Mouse (Mus musculus): ENCODE measurements around the gene Dlgap3. TPM values are rescaled to one million over a fixed set of nuclear protein-coding genes. Genes with fewer than 3 reads are reported as not detected.
A peak's percentile ranks its signal among the peaks of the same experiment; 100 is the strongest.

The Dlgap3 gene
- total RNA-seq, 1 experiment from 2014 or later = not detected

DNA sequence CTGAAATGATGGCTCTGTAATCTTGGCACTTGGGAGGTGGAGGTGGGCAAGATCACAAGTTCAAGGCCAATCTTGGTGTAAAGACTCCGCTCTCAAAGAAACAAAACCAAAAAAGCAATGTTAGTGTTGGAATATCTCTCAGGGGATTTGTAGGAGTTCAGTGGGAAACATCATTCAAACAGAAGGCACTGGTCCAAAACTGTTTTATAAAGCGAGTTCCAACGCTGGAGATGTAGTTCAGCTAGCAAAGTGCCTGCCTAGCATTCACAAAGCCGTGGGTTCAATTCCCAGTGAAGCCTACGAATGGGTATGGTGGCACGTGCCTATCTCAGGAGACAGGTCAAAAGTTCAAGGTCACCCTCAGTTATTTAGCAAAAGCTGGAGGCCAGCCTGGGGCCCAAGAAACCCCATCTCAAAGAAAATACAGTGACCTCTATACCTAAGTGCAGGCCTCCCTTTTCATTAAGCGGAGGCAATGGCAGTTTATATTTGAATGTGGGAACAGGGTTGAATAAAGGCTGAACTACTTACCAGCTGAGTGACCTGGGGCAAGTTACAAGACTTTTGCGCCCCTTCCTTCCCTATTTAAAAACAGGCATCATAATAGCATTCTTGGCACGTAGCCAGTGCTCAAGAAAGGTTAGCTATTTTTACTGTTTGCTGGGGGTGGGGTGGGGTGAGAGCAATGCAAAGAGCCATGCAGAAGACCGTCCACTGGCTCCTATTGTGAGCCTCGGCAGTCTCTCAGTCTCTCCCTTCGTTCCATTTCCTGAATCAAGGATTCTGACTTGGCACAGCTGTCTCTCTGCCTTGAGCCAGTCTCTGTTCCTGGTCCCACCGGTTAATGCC is 32.0 kb downstream of the Dlgap3 start:
- ATAC-seq (replicated peaks; ENCODE audit: insufficient number of reproducible peaks, low FRiP score, low TSS enrichment, poor library complexity, severe bottlenecking) = no peak

DNA sequence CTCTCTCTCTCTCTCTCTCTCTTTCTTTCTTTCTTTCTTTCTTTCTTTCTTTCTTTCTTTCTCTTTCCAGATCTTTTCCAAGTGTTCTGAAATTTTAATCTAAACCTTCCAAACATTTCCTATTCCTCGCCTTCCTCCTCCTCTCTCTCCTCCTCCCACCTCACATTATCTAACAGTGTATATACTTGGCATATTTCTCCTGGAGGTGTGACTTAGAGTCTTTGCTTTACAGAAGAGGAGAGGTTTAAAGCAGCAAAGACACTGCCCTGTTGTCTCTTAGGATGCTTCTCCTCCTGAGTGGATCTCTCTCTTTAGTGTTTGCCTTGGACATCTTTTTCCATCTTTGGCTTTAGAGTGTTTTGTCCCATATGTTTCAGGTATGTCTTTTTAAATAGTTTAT is 34.1 kb downstream of the Dlgap3 start:
- no peak for ATAC-seq (replicated peaks; ENCODE audit: insufficient number of reproducible peaks, low FRiP score, low TSS enrichment, poor library complexity, severe bottlenecking)

DNA sequence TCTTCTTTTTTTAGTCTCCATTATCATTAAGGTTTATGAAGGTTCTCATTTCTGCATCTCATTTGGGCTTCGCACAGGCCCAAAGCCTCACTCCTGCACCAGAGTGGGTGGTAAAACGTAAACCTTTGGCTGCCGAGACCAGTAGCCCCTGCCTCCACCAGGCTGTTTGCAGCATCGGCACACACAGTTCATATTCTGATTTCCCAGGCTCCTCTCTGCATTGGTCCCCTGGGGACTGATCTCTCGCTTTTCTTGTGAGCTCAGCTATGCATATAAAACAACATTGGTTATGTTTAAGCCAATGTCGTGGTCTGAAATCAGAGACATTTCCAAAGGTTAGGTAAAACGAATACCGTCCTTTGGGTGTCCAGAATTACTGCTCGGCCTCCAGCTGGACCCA is 42.3 kb downstream of the Dlgap3 start:
- no peak for ATAC-seq (replicated peaks; ENCODE audit: insufficient number of reproducible peaks, low FRiP score, low TSS enrichment, poor library complexity, severe bottlenecking)

DNA sequence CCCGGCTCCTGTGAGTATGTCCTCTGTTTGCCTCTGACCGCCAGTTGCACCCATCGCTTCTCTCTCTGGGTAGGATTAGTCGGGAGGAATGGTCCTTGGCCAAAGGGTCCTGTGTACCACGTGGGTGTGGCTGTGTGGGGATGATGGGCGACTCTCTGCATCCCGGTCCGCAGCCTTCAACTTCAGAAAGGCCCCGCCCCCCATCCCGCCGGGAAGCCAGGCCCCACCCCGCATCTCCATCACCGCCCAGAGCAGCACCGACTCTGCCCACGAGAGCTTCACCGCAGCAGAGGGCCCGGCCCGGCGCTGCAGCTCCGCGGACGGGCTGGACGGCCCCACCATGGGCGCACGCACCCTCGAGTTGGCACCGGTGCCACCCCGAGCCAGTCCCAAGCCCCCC is 45.5 kb downstream of the Dlgap3 start:
- no peak for ATAC-seq (replicated peaks; ENCODE audit: insufficient number of reproducible peaks, low FRiP score, low TSS enrichment, poor library complexity, severe bottlenecking)

DNA sequence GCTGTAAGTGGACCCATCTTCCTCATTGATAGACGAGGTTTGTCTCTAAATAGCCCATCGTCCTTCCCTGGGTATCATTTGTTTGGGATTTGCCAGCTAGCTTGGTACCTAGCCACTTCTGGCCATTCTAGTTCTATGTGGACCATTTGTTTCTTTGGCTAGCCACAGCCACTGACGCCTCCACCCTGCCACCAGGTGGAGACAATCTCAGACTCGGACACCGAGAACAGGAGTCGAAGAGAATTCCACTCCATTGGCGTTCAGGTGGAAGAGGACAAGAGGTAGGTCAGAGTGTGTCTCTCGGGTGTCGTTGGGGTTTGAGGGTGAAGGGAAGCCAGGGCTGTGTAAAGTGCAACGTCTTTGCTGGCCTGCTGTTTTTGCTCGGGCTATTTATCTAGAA is 46.1 kb downstream of the Dlgap3 start:
- no peak for ATAC-seq (replicated peaks; ENCODE audit: insufficient number of reproducible peaks, low FRiP score, low TSS enrichment, poor library complexity, severe bottlenecking)

DNA sequence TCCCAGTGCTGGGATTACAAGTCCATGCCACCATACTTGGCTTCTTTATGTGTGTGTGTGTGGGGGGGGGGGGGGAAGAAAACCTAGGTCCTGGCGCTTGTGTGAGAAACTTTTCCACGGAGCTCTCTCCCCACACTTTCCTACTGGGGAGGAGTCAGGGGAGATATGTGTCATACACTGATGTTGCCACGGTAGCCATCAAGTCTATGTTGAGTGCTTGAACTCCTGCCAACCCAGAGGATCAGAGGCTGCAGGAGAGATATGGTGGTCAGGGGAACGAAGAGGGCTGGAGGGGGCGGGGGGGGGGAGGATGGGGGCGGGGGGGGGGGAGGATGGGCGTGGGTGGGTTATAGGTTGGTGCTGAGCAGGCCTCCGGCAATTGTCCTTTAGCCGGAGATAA is 46.8 kb downstream of the Dlgap3 start:
- no peak for ATAC-seq (replicated peaks; ENCODE audit: insufficient number of reproducible peaks, low FRiP score, low TSS enrichment, poor library complexity, severe bottlenecking)

DNA sequence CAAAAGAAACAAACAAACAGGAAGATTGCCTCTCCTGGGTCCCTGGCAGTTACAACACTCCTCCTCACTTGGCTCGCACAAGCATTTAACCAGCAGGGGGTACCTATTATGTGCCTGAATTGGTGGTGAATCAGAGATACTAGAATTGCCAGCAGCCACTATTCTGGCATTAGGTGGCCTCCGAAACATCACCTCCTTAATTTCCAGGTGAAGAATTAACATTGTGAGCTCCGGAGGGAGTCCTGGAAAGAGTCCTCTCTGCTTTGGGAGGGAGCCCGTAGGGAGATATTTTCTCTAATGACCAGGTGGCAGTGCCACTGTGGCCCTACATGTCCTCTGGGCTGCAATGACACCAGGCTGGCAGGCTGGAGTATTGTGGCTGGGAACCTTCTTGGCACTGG is 47.2 kb downstream of the Dlgap3 start:
- no peak for ATAC-seq (replicated peaks; ENCODE audit: insufficient number of reproducible peaks, low FRiP score, low TSS enrichment, poor library complexity, severe bottlenecking)

DNA sequence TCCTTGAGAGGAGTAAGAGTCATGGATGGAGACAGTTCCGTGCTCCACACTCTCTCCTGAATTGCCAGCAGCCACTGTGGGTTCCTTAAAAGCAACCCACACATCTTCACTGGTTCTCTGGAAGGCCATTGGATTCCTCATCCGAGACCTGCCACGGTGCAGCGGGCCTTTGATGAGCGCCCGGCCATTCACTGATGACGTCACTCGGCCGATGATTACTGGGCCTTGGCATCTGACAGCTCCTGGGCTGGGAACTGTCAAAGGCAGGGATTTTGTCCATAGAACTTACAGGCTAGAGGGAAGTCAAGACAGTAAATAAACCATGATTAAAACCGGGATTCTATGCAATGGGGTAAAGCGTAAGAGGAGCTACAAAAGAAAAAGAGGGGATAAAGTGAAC is 48.0 kb downstream of the Dlgap3 start:
- no peak for ATAC-seq (replicated peaks; ENCODE audit: insufficient number of reproducible peaks, low FRiP score, low TSS enrichment, poor library complexity, severe bottlenecking)

DNA sequence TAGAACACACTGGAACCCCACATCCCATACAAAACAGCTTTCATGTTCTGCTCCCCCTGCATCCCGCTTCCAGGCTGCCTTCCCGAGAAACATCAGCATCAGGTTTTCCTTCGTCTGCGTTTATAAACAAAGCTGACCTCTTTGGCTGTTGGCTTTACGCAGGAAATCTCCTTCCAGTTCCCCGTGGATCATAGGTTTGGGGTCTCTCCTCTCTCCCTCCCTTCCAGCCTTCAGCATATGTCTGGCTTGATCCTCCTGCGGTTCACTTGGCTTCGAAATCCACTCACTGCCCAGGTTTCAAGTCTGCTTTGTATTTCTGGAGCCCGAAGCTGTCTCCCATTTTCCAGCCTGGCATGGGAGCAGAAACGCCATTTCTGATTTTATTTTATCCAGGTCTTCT is 54.3 kb downstream of the Dlgap3 start:
- ATAC-seq (replicated peaks; ENCODE audit: insufficient number of reproducible peaks, low FRiP score, low TSS enrichment, poor library complexity, severe bottlenecking) = no peak

DNA sequence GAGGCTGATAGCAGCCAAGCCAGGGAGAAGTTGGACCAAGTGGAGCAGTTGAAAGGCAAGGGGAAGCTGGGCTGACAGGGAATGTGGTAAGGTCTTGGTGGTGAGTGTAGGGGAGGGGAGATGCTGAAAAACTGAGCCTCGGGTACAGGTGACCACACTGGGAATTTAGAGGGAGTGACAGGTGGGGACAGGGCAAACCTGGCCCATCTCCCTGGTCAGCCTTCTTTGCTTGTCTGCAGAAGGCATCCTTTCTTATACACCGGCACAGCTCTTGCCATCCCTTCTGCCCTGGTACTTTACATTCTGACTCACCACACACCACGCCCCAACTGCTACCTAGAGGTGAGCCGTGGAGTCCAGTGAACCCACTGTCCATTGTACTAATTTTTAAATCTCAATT is 54.8 kb downstream of the Dlgap3 start:
- ATAC-seq (replicated peaks; ENCODE audit: insufficient number of reproducible peaks, low FRiP score, low TSS enrichment, poor library complexity, severe bottlenecking) = no peak

DNA sequence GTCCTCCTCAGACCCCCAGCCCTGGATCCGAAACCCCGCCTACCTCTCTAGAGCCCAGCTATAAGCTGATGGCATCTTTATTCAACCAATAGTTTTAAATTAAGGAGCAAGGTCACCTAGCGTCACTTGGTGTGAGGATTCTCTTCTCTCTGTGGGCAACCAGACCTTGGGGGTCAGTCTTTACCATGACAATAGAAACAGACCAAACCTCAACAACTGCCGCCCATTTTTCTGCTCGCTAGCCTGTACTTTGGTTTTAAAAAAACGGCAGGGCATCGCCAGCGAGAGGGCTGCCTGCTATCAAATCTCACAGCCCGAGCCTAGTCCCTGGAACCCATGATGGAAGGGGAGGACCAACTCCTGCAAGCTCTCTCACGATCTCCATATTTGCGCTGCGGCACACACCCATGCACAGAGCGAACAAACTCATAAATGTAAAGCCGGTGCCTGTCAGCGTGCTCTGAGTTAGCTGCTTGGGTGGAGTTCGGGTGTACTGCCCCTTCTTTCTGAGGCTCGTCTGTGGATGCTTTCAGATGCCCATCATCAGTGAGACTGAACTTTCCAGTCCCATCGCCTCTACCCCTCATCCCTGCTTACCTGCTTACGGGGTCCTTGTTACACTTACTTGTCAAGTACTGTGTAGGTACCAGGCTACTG is 55.6 kb downstream of the Dlgap3 start:
- ATAC-seq (replicated peaks; ENCODE audit: insufficient number of reproducible peaks, low FRiP score, low TSS enrichment, poor library complexity, severe bottlenecking) = no peak

DNA sequence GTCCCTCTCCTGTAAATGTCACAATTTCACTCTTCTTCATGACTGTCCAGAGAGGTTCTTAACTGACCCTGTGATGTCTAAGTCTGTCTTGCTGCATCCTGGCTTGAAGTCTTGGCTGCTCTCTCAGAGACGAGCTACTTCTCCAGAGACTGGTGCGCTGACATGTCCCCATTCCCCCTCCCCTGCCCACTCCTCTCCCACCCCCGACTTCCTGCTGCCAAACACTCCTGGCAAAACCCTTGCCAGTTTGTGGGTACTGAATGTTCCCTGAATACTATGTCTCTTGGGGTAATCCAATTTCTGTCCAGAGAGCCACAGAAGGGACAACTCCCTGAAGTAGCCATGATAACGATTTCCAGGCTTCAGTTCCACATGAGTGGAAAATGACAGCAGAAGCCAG is 57.1 kb downstream of the Dlgap3 start:
- ATAC-seq (replicated peaks; ENCODE audit: insufficient number of reproducible peaks, low FRiP score, low TSS enrichment, poor library complexity, severe bottlenecking) = no peak

DNA sequence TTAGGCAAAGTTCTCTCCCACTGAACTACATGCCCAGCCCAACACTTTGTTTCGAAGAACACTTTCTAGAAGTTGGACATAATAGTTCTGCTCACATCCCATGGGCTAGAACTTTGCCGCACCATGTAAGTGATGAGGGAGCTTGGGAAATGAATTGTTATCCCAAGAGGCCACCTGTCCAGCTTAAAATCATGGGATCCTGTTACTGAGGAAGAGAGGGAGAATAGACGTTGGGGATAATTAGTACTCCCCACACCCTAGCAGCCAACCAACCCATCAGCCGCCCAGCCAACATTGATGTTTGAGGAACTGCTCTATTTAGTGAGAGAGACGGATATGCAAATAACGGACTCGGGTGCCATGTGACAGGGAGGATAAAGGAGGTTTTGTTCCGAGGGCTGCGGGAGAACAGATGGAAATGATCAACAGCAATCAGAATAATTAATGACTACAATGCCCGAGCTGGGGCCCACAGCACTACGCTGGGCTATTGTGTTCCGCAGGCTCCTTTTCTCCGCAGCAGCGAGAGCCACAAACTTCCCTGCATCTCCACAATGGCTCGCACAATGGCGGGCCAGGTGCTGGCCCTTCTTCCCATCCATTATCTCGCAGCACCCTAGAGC is 58.2 kb downstream of the Dlgap3 start:
- no peak for ATAC-seq (replicated peaks; ENCODE audit: insufficient number of reproducible peaks, low FRiP score, low TSS enrichment, poor library complexity, severe bottlenecking)

DNA sequence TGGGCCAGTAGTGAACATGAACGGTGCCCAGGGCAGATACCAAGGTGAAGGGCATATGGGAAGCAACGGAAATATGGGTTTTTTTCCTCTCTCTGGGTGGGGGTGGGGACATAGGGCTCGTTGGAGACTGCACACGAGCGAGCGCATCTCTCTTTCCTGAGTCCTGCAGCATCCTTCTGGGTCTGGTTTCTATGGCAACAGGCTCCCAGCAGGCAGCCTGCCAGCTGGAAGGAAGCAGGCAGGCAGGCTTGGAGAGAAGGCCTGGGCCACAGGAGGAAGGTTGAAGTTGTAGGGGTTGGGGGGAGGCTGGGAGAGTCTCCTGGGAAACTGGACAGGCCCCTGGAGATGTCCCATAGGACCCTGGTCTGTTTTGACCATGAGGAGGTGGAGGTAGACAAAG is 63.0 kb downstream of the Dlgap3 start:
- ATAC-seq (replicated peaks; ENCODE audit: insufficient number of reproducible peaks, low FRiP score, low TSS enrichment, poor library complexity, severe bottlenecking) = no peak

DNA sequence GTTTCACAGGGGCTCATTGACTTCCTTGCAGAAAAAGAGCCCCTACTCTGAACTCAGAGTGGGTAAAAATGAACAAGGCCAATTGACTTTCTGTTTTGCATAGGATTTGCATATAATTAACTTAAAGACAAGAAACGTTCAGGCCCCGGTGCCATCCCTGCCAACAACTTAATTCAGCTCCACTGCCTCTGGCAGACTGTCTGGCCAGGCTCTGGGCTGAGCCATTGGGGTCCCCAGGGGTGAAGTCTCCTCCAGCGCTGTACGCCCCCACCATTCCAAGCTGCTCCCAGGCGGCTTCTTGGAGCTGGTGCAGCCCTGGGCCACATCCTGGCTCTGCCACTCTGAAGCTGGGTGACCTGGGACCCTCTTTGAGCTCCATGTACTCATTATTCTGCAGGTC is 63.5 kb downstream of the Dlgap3 start:
- ATAC-seq (replicated peaks; ENCODE audit: insufficient number of reproducible peaks, low FRiP score, low TSS enrichment, poor library complexity, severe bottlenecking) = no peak

DNA sequence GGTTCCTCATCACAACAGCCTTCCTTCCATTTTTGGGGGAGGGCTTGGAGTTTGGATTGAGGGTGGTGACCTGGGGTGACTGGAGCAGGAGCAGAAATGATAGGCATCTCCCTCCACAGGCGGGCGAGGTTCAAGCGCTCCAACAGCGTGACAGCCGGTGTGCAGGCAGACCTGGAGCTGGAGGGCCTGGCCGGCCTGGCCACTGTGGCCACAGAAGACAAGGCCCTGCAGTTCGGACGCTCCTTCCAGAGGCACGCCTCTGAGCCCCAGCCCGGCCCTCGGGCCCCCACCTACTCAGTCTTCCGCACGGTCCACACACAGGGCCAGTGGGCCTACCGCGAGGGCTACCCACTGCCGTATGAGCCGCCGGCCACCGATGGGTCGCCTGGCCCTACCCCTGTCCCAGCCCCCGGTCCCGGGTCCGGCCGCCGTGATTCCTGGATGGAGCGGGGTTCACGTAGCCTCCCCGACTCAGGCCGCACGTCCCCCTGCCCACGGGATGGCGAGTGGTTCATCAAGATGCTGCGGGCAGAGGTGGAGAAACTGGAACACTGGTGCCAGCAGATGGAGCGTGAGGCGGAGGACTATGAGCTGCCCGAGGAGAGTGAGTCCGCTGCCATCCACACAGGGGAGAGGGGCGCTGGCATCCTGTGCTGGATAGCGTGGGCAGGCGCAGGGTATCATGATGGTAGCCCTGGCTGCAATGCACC is 64.6 kb downstream of the Dlgap3 start:
- ATAC-seq (replicated peaks; ENCODE audit: insufficient number of reproducible peaks, low FRiP score, low TSS enrichment, poor library complexity, severe bottlenecking) = no peak

DNA sequence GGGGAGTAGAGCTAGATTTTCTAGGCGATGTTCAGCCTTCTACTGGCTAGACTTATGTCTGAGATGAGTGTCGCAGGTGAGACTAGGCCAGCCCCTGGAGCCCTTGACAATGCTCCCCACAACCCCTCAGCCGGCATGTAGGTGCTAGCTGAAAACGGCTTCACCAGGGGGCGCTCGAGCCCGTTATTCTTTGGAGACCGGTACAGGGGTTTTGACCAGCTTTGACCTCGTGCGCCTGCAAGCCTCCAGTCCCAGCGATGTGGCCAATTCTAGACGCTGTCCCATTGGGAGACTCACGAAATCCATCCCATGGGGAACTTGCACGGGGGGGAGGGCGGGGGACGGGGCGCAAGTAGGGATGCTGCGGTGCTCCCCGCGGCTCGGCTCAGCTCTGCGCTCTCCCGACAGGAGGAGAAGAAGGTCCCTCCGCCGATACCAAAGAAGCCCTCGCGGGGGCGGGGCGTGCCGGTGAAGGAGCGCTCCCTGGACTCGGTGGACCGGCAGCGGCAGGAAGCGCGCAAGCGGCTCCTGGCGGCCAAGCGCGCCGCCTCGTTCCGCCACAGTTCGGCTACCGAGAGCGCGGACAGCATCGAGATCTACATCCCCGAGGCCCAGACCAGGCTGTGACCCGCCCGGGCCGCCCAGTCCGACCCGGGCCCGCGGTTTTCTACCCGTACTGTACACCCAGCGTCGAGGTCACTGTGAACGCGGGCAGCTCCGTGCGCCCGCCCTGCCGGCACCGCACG is 66.9 kb downstream of the Dlgap3 start:
- ATAC-seq (replicated peaks; ENCODE audit: insufficient number of reproducible peaks, low FRiP score, low TSS enrichment, poor library complexity, severe bottlenecking) = peak; percentile 72

DNA sequence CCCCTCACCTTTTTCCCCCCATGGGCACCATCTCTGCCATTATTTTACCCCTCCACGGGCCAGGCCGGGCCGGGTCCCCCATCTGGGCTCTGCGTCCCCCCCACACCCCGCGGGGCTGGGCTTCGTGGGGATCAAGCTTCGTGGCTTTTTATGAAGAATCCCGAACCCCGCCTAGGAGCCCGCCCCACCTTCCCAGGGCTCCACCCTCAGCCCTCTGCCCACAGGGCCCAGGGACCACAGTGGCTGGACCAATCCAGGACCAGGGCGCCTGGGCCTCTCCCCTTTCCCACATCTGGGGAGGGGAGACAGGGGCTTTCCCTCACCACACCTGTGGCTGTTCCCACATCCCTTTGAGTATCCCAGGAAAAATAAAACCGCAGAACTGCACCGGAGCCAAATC is 67.6 kb downstream of the Dlgap3 start:
- ATAC-seq (replicated peaks; ENCODE audit: insufficient number of reproducible peaks, low FRiP score, low TSS enrichment, poor library complexity, severe bottlenecking) = no peak

DNA sequence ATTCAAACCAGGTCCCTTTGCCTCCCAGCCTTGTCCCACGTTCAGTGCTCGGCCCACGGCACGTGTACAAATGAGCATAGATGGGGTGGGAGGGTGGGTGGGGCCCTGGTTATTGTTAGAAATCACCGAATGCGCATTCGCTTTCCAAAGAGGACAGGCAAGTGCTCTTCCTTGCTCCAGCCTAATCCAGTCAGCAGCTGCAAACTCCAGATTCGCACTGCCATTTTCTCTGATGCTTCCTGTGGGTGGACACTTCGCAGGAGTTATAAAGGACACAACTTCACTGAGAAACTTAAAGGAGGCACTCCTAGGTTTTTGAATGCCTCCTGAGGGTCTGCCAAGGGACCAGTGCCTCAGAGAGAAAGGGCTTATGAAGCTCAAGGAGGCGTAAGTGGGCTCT is 68.3 kb downstream of the Dlgap3 start:
- no peak for ATAC-seq (replicated peaks; ENCODE audit: insufficient number of reproducible peaks, low FRiP score, low TSS enrichment, poor library complexity, severe bottlenecking)
